Comparison of ENCODE assay signal across 8 mouse cellular contexts in genomic region chr5:53590179-53590765, GRCm38 (mm10).
DNase-seq lines count a peak whose midpoint lies in the region; ATAC-seq lines count a peak whose summit lies in the region.

No protein-coding gene starts in this region.

- peak; percentile 55 for ATAC-seq in inflammation-experienced regulatory T-cells, adult 6 months
- ATAC-seq in megakaryocyte-erythroid progenitor cell, adult 5-6 weeks (replicated peaks; ENCODE audit: low FRiP score, low TSS enrichment, poor library complexity, severe bottlenecking): peak; percentile 72

- DNase-seq in adrenal gland, adult (ENCODE audit: inconsistent age in 2 of 2, low spot score in 1 of 2): peak; percentile 100
- peak; percentile 98 for DNase-seq in embryo, embryonic 10.5 days (ENCODE audit: low spot score)
- DNase-seq in gastrocnemius, postnatal 14 days: peak; percentile 98
- peak; percentile 99 for DNase-seq in left cerebral cortex, postnatal 10 days (ENCODE audit: extremely low spot score in 1 of 2, low spot score in 2 of 2)
- peak; percentile 100 for DNase-seq in right cerebral cortex, postnatal 25 days
- DNase-seq in urinary bladder, postnatal 4 days (ENCODE audit: low spot score in 2 of 2): peak; percentile 97 to 98

- intact Hi-C loops in gastrocnemius, postnatal 14 days (cut with DNase I; ENCODE audit: low total_unique reads): loop anchor here (5.0 kb wide), 1 partner anchor 233 kb away; no protein-coding TSS in a partner anchor
- intact Hi-C loops in left cerebral cortex, postnatal 10 days (cut with DNase I): loop anchor here (2.0 to 5.0 kb wide), 2 partner anchors 225 to 318 kb away; no protein-coding TSS in a partner anchor

Comparison
In these comparisons a context has a peak if more than half of its experiments do, and no peak if none do; other contexts are left out.
1. Peak in every context shown above with its lines: DNase-seq and ATAC-seq.